Mouse (Mus musculus) stomach, embryonic 14.5 days (tissue): ENCODE results near the gene Far1. TPM values are rescaled to one million over a fixed set of nuclear protein-coding genes. Genes with fewer than 3 reads are reported as not detected.

Source experiments
- ATAC-seq: fragments of 200-750 bp; cut with Nextera tagmentation; 2 replicates; pipeline ENCODE4 v1.8.0; 2017; ENCODE audit warnings: low read depth, moderate TSS enrichment; ENCODE audit not compliant: insufficient number of reproducible peaks, insufficient read depth, low FRiP score
- H3K27ac ChIP-seq: fragments of 300-500 bp; sonication (generic); 2 replicates; pipeline ENCODE4 v1.5.1; 2014; ENCODE audit warnings: mild to moderate bottlenecking, low read length, moderate library complexity, mixed read lengths
- H3K27me3 ChIP-seq: fragments of 300-500 bp; sonication (generic); 2 replicates; pipeline ENCODE4 v1.6.1; 2014; ENCODE audit warnings: low read length, control low read depth, mixed read lengths; ENCODE audit not compliant: control insufficient read depth, insufficient read depth
- H3K36me3 ChIP-seq: fragments of 300-500 bp; sonication (generic); 2 replicates; pipeline ENCODE4 v1.6.1; 2014; ENCODE audit warnings: mild to moderate bottlenecking, control low read depth, low read length, moderate library complexity, mixed read lengths; ENCODE audit not compliant: control insufficient read depth, insufficient read depth
- H3K4me1 ChIP-seq: fragments of 300-500 bp; sonication (generic); 2 replicates; pipeline ENCODE4 v1.6.1; 2014; ENCODE audit warnings: low read length, control low read depth, mixed read lengths; ENCODE audit not compliant: control insufficient read depth, insufficient read depth
- H3K4me2 ChIP-seq: fragments of 300-500 bp; sonication (generic); replicated peaks from 2 replicates; pipeline ENCODE4 v1.6.1; 2014; ENCODE audit warnings: low read depth, low read length, control low read depth
- H3K4me3 ChIP-seq: fragments of 300-500 bp; sonication (generic); 2 replicates; pipeline ENCODE4 v1.5.1; 2014; ENCODE audit warnings: low read depth, low read length, control low read depth
- H3K9ac ChIP-seq: fragments of 300-500 bp; sonication (generic); replicated peaks from 2 replicates; pipeline ENCODE4 v1.6.1; 2014; ENCODE audit warnings: low read depth, mild to moderate bottlenecking, control low read depth, low read length, moderate library complexity, mixed read lengths
- H3K9me3 ChIP-seq: fragments of 300-500 bp; sonication (generic); 2 replicates; pipeline ENCODE4 v1.6.1; 2016; ENCODE audit warnings: low read depth, low read length, control low read depth; ENCODE audit not compliant: control insufficient read depth
- WGBS: fragments of 180-500 bp; shearing (Covaris S2); extraction: QIAGEN DNeasy Blood & Tissue Kit; methylation state at CpG from one replicate; pipeline ENCODE4 v1.1.7; 2014; 5-methylcytosine and 5-hydroxymethylcytosine counted together
- polyA plus RNA-seq: library from polyadenylated mRNA; unstranded; fragments of >200 nt; fragmentation: Nextera tagmentation; extraction: Ambion mirVana; gene quantifications from 2 replicates; pipeline ENCODE4 v1.2.1, GENCODE M21; 2014

The Far1 gene
- polyA plus RNA-seq, 1 experiment from 2014 or later, result 130 TPM

- peaks cover 16% of the 10 kb centered on the region; the same call in 1 of the 2 replicates for H3K36me3 ChIP-seq
- H3K4me1 ChIP-seq, result no peaks in the 10 kb centered on the region
- H3K27ac ChIP-seq, result no peak overlapping the region
- 40% methylated on average over 1 of the region's 1 CpGs for WGBS
- no peak for ATAC-seq
- H3K9ac ChIP-seq, result no peak overlapping the region
- no peak overlapping the region for H3K4me3 ChIP-seq
- H3K9me3 ChIP-seq, result no peaks in the 10 kb centered on the region
- no peaks in the 10 kb centered on the region for H3K27me3 ChIP-seq
- H3K4me2 ChIP-seq, result no peak overlapping the region
Measured at GRCm38 (mm10) chr7:113543158-113543557, 29.5 kb downstream of the Far1 start.

GRCm38 (mm10) chr7:113551742-113552463, 38.3 kb downstream of the Far1 start:
- Histone ChIP-seq H3K9me3 (no peaks in the 10 kb centered on the region), H3K4me3 (no peak overlapping the region), H3K36me3 (peaks cover 26% of the 10 kb centered on the region; the same call in 1 of the 2 replicates), H3K4me2 (no peak overlapping the region), H3K4me1 (no peaks in the 10 kb centered on the region), H3K27ac (no peak overlapping the region), H3K9ac (no peak overlapping the region), H3K27me3 (no peaks in the 10 kb centered on the region)
- ATAC-seq, result no peak

GRCm38 (mm10) chr7:113552508-113552907, 38.9 kb downstream of the Far1 start:
- Histone ChIP-seq H3K4me1 (no peaks in the 10 kb centered on the region), H3K4me3 (no peak overlapping the region), H3K4me2 (no peak overlapping the region), H3K27me3 (no peaks in the 10 kb centered on the region), H3K36me3 (peaks cover 23% of the 10 kb centered on the region; the same call in 1 of the 2 replicates), H3K27ac (no peak overlapping the region), H3K9me3 (no peaks in the 10 kb centered on the region), H3K9ac (no peak overlapping the region)
- WGBS, result 85% methylated on average over 2 of the region's 2 CpGs
- no peak for ATAC-seq

- no peak overlapping the region for H3K4me2 ChIP-seq
- H3K4me3 ChIP-seq, result no peak overlapping the region
- WGBS, result 50% methylated on average over 1 of the region's 1 CpGs
- H3K27me3 ChIP-seq, result no peaks in the 10 kb centered on the region
- H3K36me3 ChIP-seq, result peaks cover 15% of the 10 kb centered on the region; the same call in 1 of the 2 replicates
- H3K4me1 ChIP-seq, result no peaks in the 10 kb centered on the region
- H3K27ac ChIP-seq, result no peak overlapping the region
- no peaks in the 10 kb centered on the region for H3K9me3 ChIP-seq
- no peak overlapping the region for H3K9ac ChIP-seq
- ATAC-seq, result no peak
Measured at GRCm38 (mm10) chr7:113556138-113556537, 42.5 kb downstream of the Far1 start.

GRCm38 (mm10) chr7:113566892-113567291, 53.3 kb downstream of the Far1 start:
- no peak overlapping the region for H3K9ac ChIP-seq
- 83% methylated on average over 1 of the region's 1 CpGs for WGBS

GRCm38 (mm10) chr7:113571121-113571520, 57.5 kb downstream of the Far1 start:
- ATAC-seq, result no peak
- Histone ChIP-seq H3K27me3 (no peaks in the 10 kb centered on the region), H3K4me2 (no peak overlapping the region), H3K4me1 (no peaks in the 10 kb centered on the region), H3K9ac (no peak overlapping the region), H3K36me3 (no peaks in the 10 kb centered on the region; the same call in 1 of the 2 replicates), H3K27ac (no peak overlapping the region), H3K9me3 (no peaks in the 10 kb centered on the region), H3K4me3 (no peak overlapping the region)
- WGBS, result 35% methylated on average over 6 of the region's 6 CpGs

More at GRCm38 (mm10) chr7:113566892-113567291, 53.3 kb downstream of the Far1 start:
- no peak overlapping the region for H3K4me3 ChIP-seq
- no peak for ATAC-seq
- no peaks in the 10 kb centered on the region for H3K4me1 ChIP-seq
- no peak overlapping the region for H3K27ac ChIP-seq
- H3K27me3 ChIP-seq, result no peaks in the 10 kb centered on the region
- H3K4me2 ChIP-seq, result no peak overlapping the region
- H3K36me3 ChIP-seq, result no peaks in the 10 kb centered on the region; the same call in 1 of the 2 replicates
- no peaks in the 10 kb centered on the region for H3K9me3 ChIP-seq

- Histone ChIP-seq H3K27me3 (no peaks in the 10 kb centered on the region), H3K9me3 (no peaks in the 10 kb centered on the region), H3K27ac (no peak overlapping the region), H3K4me3 (no peak overlapping the region), H3K4me1 (no peaks in the 10 kb centered on the region), H3K4me2 (no peak overlapping the region), H3K36me3 (no peaks in the 10 kb centered on the region), H3K9ac (no peak overlapping the region)
- WGBS, result 60% methylated on average over 2 of the region's 2 CpGs
- no peak for ATAC-seq
Measured at GRCm38 (mm10) chr7:113572741-113573140, 59.1 kb downstream of the Far1 start.

- no peaks in the 10 kb centered on the region for H3K27me3 ChIP-seq
- no peak overlapping the region for H3K4me3 ChIP-seq
- 84% methylated on average over 2 of the region's 2 CpGs for WGBS
- no peaks in the 10 kb centered on the region for H3K9me3 ChIP-seq
- H3K4me2 ChIP-seq, result no peak overlapping the region
- no peaks in the 10 kb centered on the region for H3K4me1 ChIP-seq
- H3K36me3 ChIP-seq, result no peaks in the 10 kb centered on the region
- no peak for ATAC-seq
- no peak overlapping the region for H3K9ac ChIP-seq
- no peak overlapping the region for H3K27ac ChIP-seq
Measured at GRCm38 (mm10) chr7:113582111-113582510, 68.5 kb downstream of the Far1 start.

GRCm38 (mm10) chr7:113589211-113589610, 75.6 kb downstream of the Far1 start:
- no peak for ATAC-seq
- no peaks in the 10 kb centered on the region for H3K36me3 ChIP-seq
- no peaks in the 10 kb centered on the region; the same call in 1 of the 2 replicates for H3K4me1 ChIP-seq
- no peak overlapping the region for H3K4me2 ChIP-seq
- no peaks in the 10 kb centered on the region for H3K9me3 ChIP-seq
- no peak overlapping the region for H3K9ac ChIP-seq
- H3K27ac ChIP-seq, result no peak overlapping the region
- WGBS, result 81% methylated on average over 2 of the region's 2 CpGs
- no peaks in the 10 kb centered on the region for H3K27me3 ChIP-seq
- no peak overlapping the region for H3K4me3 ChIP-seq
